Mouse (Mus musculus) layer of hippocampus, adult 11-12 months (tissue): ENCODE measurements around the gene Crygd.
"Not testable (repeated sequence)": the region's sequence is repeated elsewhere in the genome, so short reads cannot be mapped to it uniquely, and the experiment has no call there.

Source experiments
- DNase-seq: peaks from one replicate; pipeline ENCODE4 v3.0.0; 2022; ENCODE audit warnings: low spot score

The Crygd gene

GRCm38 (mm10) chr1:65063352-65063751 lies at the start of gene Crygd:
Crygd (minus strand) TSS chr1:65063452.
- no peak for DNase-seq

GRCm38 (mm10) chr1:65112807-65113196 lies 49.5 kb upstream of the Crygd start:
- DNase-seq = no peak

- DNase-seq = peak; percentile 78
Observed at GRCm38 (mm10) chr1:65112031-65112806, 49.0 kb upstream of the Crygd start.

- no peak for DNase-seq
Observed at GRCm38 (mm10) chr1:65109756-65110435, 46.6 kb upstream of the Crygd start.

GRCm38 (mm10) chr1:65109196-65109595 lies 45.9 kb upstream of the Crygd start:
- no peak for DNase-seq

- DNase-seq = no peak
Observed at GRCm38 (mm10) chr1:65107654-65108279, 44.5 kb upstream of the Crygd start.

GRCm38 (mm10) chr1:65103273-65103672 lies 40.0 kb upstream of the Crygd start, which contains the start of gene Cryga:
Cryga (minus strand) TSS chr1:65103373.
- DNase-seq = no peak

GRCm38 (mm10) chr1:65096953-65097352 lies 33.7 kb upstream of the Crygd start:
- no peak for DNase-seq

GRCm38 (mm10) chr1:65091566-65091965 lies 28.3 kb upstream of the Crygd start:
- no peak for DNase-seq

- DNase-seq = peak; percentile 8
Observed at GRCm38 (mm10) chr1:65090370-65090769, 27.1 kb upstream of the Crygd start.

GRCm38 (mm10) chr1:65088567-65089356 lies 25.5 kb upstream of the Crygd start:
- no peak for DNase-seq

- DNase-seq = no peak
Observed at GRCm38 (mm10) chr1:65082188-65082587, 18.9 kb upstream of the Crygd start, which contains the start of gene Crygb. Crygb (minus strand) TSS chr1:65082288.

- no peak for DNase-seq
Observed at GRCm38 (mm10) chr1:65075607-65076006, 12.4 kb upstream of the Crygd start.

GRCm38 (mm10) chr1:65073589-65073988 lies 10.3 kb upstream of the Crygd start, which contains the start of gene Crygc:
Crygc (minus strand) TSS chr1:65073689.
- DNase-seq = no peak

GRCm38 (mm10) chr1:65067842-65068241 lies 4.6 kb upstream of the Crygd start:
- DNase-seq = no peak

GRCm38 (mm10) chr1:65064201-65064600 lies 949 bp upstream of the Crygd start:
- DNase-seq = no peak

GRCm38 (mm10) chr1:65052140-65052539 lies 11.1 kb downstream of the Crygd start:
- DNase-seq = no peak

- DNase-seq = no peak
Observed at GRCm38 (mm10) chr1:65051696-65052095, 11.6 kb downstream of the Crygd start.

- not testable (repeated sequence) for DNase-seq
Observed at GRCm38 (mm10) chr1:65050952-65051351, 12.3 kb downstream of the Crygd start, which contains the start of gene Cryge. Cryge (minus strand) TSS chr1:65051149.

- peak; percentile 35 for DNase-seq
Observed at GRCm38 (mm10) chr1:65048781-65049180, 14.5 kb downstream of the Crygd start.

GRCm38 (mm10) chr1:65046401-65047109 lies 16.7 kb downstream of the Crygd start:
- peak; percentile 15 for DNase-seq
